Mouse (Mus musculus) R1 (cell line): ENCODE measurements around the gene Ank3.
A peak's percentile ranks its signal among the peaks of the same experiment; 100 is the strongest.

Experiments used
- DNase-seq: peaks from one replicate; pipeline ENCODE4 v3.0.0-alpha.2; 2018; ENCODE audit warnings: low read depth, low spot score

Ank3 gene

DNA sequence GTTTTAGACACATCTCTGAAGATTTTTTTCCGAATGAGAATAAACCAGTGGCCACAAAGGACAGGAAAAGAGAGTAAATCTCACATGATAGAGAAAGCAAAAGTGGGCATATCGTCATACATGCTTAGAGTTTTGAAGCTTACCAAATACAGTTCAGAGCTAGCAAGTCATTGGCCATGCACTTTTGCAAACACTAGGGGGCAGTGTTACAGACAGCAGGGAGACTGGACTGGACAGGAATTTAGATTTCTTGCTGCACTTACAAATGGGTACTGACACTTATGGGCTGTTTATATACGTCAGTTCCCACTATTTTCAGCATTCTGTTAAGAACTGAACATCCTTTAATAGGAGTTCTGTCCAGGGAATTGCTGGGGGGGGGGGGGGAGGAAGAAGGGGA lies 257.7 kb downstream of the Ank3 start:
- peak; percentile 70 for DNase-seq

DNA sequence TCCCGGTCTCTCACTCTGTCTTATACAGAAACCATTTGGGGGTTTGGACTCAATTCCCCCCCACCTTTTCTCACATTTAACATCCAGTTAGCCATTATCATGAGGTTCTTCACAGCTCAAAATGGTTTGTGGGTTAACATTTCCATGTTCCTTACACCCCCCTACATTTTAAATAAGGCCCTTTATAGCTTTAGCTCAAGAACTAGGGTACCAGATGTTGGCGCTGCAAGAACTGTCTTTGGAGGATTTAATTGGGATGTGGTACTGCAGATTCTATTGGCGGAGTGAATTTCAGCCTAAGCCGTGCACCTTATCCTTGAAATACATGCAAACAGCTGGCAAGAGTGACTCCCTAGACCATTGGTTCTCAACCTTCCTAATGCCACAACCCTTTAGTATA lies 261.2 kb downstream of the Ank3 start:
- DNase-seq, result no peak

DNA sequence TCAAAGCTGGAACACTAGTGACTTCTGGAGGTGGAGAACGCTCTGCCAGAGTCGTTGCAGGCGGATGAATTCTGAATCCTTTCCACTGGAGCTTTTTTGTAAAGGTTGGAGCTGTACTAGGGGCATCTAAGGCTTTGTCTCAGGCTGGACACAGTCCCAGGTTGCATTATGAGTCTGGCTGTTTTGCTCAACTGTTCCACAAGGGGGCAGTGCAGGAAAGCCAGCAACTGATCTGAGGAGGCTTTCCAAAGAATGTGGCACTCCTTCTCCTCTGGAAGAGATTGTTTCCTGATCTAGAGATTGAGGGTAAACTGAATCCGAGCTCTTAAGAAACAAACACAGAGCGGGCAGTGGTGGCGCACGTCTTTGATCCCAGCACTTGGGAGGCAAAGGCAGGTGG lies 263.8 kb downstream of the Ank3 start:
- peak; percentile 87 for DNase-seq

DNA sequence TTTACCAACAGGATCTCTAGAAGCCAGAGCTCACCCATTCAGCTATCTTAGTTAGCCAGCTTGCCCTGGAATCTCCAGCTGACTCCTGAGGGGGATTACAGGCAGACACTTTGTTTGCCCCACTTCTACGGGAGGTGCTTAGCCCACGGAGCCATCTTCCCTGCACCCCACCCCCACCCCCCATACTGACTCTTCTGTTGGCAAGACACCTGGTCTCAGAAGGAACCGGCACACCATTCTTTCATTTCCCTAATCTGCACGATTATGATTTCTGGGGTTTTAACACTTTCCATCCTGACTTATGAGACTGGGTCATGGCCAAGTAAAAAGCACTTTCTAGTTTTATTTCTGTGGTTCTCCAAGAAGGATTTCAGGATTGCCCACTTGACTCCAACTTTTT lies 268.9 kb downstream of the Ank3 start:
- DNase-seq, result no peak

DNA sequence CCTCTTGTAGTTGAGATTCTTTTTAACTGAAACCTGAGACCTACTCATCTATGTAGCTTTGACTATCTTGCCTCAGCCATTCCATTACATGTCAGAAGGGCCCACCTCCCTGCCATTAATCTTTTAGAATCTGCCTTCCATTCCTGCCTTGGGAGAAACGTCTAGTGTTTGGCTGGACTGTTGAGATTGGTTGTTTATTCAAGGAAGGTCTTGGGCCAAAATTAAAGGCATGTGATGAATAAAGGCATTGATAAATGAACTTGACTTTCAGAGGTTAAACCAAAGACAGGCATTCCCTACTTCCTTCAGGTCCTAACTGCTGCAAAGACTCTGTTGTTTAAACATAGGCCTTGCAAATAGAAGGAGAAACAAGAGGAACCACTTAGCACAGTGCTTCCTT lies 271.9 kb downstream of the Ank3 start:
- DNase-seq, result no peak

DNA sequence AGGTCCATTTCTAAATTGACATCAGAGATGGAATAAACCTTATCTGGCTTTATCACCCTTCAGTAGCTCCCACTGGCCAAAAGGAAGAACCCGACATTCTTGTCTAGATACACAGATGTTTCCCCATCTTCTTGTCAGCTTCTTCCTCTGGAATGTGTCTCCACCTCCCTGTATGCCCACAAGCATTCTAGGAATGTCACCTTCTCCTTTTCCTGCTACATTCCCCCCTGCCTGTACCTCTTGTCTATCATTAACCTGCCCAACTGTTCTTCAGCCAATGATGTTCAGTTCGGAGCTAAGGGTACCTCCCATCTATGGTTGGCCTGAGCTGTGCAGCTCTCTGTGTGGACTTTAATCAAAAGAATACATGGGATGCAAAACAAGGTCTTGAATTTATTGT lies 272.4 kb downstream of the Ank3 start:
- DNase-seq, result peak; percentile 77

DNA sequence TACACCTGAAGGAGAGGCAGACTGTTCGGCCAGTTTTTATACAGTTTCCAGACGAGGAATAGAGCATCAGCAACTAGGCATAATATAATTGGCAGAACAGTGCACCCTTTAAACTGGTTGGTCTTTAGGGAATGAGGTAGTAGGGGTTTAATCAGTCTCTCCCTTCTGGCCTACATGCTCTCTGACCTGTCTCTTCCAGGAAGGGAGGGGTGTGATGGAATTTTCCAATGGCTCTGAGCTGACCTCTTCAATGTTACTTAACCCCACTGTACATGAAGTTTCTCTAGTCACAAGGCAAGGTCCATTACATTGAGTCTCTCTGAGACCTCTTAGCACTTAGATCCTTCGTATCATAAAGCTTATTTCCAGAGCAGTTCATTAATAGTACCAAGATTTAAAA lies 272.9 kb downstream of the Ank3 start:
- DNase-seq, result no peak

DNA sequence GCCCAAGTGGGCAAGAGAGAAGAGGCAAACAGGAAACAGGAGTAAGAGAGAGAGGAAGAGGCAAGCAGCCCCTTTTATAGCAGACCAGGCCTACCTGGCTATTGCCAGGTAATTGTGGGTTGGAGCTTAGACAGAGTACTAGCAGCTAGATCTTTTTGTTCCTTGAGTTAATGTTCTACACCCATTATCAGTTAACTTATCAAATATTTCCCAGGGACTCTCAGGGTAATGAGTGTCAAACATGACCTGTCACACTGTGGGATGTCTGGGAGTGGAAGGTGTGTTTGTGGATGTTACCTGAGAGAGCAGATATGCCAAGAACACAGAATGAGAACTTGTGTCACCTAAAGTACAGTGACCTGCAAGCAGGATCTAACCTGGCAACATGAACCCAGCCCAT lies 274.0 kb downstream of the Ank3 start:
- DNase-seq, result no peak

DNA sequence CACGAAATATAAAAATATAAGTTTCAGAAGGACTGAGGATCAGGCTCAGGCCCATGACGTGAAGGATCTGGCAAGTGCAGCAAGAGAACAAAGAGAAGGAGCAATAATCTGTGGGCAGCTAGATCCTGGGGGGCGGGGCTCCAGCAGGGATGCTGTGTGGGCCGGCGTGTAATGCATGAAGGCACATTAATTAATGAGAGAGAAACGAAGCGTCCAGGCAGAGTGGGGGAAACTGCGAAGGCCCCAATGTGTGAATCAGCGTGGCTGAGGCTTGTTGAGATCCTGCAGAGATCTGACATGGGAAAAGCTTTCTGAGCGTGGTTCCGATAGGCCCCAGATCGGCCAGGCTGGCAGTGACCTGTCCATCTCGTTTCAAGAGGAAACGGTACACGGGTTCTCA lies 279.7 kb downstream of the Ank3 start:
- no peak for DNase-seq

DNA sequence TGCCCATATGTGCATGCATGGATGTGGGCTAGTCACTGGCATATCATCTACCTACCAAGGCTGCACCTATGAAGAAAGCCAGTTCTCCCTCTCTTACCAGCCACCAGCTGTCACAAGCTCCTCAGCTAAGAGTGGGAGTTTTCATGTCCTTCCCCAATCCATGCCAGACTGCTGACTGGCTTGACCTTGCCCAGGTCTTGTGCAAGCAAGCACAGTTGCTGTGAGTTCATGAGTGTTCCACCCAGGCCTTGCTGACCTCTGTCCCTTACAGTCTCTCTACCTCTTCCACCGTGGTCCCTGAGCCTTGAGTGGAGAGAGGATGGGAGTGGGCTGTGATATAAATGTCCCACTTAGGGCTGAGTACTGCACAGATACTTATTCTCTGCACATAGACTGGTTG lies 287.8 kb downstream of the Ank3 start:
- DNase-seq, result no peak

DNA sequence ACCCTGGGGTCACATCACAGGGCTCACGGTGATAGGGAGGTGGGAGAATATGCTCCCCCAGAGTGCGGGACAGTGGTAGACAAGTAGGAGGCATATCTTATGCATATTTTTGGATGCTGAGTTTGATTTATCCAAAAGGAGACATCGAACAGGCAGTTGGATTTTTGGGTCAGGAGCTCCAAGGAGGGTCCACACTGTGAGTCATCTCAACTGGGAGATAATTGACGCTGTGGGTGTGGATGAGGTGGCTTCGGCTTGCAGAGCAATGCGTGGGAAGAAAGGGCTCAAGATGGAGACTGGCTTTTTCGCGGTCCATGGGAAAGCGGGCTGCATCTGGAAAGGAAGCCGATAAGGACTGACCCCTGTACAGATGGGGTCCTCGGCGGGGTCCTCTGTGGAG lies 290.5 kb downstream of the Ank3 start:
- no peak for DNase-seq

DNA sequence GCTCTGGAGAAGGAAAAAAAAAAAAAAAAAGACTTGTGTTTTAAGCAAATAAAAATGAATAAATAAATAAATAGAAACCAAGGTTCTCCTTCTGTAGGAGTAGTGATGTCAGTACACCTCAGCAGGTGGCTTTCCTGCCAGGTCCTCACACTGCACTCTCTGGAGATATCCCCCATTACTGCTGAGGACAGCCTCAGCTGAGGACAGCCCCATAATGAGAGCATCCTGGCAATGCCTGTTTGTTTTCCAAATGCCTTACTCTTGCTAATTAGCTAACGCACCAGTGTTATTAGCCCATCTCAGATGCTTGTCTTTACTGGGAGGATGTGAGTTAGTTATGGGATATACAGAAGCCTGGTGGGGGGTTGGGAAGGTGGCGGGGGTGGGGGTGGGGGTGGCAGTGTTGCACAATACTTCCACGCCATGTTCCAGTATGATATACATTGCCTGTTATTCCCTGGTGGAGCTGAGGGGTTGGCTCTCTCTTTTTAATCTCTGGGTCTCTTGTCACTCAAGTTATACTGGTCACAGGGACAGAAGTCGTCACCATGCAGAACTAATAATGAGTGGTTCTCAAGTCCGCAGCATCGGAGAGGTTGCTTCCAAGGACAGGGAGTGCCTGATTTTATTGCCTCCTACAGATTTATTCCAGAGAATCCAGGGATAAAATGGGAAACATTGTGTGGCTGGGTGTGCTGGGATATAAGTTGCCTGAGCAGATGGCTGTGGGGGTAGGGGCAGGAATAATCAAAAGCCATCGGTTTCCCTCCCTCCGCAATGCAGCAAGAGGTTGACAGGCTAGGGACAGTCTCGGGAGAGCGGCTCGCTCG lies 291.8 kb downstream of the Ank3 start:
- no peak for DNase-seq

DNA sequence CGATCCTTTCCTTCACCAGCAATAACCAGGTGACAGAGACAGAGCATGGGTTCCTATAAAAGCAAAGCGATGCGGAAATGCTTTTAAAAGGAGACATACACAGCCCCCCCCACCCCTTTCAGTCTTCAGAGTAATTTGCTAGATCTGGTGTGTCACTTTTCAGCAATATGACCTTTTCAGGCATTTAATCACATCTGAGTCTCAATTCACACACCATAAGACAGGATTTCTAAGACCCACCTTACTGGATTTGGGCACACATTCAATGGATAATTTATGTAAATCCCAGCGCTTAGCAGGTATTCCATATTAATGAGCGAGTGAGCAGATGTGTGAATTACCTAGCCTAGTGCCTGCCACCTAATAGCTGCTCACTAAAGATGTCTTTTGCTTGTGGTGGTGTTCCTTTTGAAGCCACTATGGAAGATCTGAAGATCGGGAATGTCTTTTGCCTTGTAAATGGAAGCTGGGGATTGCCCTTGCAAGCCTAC lies 292.4 kb downstream of the Ank3 start:
- DNase-seq, result no peak

DNA sequence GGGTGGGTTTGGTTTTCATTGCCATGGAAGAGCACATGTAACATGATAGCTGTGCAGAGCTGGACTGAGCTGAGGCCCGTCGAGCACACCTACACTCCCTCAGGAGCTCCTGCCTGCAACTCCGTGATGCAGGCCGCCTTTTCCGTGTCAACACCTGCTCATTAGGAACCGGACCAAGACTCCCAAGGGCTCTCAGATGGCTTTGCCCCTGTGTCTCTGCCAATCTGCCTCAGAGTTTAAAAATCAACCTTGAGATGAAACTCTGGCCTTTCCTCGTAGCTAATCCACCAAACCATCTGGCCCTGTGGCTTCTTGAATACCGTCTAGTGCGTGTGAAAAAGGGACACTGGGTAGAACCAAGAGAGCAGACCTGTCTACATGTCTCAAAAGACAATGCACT lies 297.4 kb downstream of the Ank3 start:
- no peak for DNase-seq

DNA sequence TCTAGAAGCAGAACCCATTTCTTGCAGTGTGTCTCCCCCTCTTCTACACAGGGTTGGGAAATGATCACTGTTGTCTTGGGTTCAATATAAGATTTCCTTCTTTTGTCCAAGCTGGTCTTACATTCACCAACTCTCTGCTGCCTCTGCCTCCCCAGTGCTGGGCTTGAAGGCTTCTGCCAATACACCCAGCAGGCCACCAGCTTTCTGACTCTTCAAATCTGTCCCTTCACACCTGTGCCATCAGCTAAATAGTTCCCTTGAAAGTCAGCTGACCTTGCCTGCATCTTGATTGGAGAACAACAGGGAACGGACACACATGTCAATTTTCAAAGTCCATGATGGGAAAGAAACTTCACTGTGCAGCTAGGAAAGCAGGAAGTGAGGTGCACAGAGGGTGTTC lies 300.1 kb downstream of the Ank3 start:
- no peak for DNase-seq

DNA sequence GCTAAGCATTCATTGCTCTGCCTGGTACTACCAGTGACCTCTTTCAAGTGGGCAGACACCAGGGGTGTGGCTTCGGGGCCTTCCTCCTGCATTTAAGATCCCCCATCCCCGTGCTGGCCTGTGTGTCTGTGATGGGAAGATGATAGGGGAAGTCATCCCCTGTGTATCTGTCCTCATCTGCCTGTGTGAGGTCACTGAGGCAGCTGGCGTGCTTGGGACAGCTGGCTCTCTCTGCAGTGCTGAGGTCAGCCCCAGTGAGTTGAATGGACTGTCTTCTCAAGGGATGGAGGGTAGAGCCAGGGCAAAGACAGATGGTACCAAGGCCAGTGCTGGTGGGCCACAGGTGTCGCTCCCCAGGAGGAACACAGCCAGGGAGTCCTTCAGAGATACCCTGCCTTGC lies 302.7 kb downstream of the Ank3 start:
- DNase-seq, result no peak

DNA sequence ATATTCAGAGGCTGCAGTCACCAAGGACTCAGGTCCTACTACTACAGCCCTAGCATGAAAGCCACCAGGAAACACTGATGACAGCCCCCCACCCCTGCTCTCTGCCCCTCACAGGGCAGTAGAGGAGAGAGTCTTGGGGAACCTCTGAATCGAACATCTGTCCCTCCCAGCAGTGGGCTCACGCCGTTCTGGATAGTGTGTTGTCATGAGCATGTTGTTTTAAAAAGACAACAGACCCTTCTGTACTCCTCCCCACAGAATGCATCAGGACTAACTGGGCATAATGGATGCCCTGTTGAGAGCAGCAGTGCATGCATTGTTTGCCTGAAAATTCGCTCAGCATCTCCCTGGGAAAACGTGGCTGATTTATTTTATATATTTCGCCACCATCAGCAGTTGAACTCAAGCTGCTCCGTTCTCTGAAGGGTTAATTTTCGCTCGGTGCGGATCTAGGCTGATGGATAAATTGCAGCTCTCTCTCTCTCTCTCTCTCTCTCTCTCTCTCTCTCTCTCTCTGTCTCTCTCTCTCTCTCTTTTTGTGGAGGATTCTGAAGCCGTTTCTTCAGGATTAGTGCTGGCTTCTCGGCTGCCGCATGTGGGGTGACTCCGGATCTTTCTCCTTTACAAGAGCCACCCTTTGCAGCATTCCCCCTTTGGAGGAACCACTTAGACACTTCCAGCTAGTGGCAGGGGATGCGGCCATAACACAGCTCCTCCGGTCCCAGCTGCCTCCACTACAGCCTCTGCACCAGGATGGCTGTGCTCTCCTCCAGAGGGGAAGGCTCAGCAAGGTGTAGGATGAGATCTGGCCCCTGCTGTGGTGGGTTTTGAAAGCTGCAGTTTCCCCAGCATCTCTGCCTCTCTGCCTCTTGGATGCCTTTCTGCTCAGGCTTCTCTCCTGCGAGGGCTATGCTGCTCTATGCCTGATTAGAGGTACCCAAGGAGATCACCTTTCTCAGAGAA lies 307.5 kb downstream of the Ank3 start:
- DNase-seq, result peak; percentile 10

DNA sequence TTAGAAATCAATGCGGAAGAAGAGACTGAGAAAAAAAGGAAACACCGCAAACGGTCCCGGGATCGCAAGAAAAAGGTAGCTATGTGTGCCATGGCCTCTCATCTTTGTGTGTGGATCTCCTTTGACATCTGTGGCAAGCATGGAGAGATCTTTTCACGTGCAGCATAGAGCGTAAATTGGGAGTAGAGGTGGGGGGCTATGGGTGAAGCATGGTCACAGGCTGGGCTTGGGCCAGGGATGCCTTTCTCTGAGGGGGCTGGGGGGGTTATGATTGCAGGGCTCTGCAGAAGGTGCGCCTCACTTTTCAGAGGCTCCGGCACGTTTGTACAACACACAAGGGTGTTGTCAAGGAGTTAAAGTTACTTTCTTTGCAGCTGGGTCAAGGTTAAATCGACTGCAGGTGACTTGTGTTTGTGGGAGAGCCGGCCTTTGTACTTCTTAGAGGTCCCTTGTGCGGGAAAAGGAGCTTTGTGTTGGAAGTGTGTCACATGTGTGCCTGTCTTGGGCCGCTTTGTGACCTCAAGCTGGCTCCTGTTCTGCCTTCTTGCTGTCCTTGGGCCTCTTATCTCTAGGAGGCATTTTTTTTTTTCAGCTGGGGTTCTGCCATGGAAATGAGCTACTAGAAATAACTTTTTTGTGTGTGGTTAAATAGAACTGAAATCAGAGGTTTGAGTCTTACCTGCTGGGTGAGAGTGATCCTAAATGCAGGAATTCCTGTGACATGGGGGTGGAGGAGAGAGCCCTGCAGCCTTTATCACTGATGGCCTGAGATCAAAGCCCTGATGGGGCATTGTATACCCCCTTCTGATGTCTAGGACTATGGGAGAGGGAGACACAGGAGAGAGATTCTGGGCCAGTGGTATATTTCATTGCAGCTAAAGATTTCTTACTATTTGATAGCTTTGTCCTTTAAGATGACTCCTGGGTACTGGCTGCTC lies 308.5 kb downstream of the Ank3 start:
- DNase-seq, result peak; percentile 14

DNA sequence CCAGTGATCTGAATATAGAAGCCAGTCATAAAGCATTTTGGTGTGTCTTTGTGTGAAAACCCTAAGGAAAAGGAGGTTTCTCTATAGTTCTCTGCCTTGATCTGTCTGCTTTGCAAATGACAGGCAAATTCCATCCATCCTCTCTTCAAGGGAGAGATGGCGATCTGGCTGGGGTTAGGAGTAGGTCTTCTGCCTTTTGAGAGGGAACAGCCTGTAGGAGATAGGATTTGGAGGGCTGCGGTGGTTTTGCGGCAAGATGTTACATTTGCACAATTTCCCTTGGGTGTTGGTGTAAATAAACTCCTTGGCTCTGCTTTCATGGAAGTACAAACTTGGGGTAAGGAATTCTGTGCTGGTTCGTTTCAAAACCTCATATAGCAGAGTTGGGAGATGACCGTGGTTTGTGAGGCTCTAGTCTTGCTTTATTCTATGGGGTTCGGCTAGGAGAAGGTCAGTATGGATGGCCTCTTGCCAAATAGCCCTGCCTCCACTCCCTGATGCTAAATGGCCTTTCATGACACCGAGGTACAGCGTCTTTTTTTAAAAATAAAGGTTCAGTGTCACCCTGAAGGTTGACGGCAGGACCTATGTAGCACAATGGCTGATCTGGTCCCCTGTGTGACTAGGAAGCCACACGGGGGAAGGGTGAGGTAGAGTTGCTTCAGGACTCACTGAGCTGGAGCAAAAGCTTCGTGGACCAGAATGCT lies 309.4 kb downstream of the Ank3 start:
- DNase-seq, result no peak

DNA sequence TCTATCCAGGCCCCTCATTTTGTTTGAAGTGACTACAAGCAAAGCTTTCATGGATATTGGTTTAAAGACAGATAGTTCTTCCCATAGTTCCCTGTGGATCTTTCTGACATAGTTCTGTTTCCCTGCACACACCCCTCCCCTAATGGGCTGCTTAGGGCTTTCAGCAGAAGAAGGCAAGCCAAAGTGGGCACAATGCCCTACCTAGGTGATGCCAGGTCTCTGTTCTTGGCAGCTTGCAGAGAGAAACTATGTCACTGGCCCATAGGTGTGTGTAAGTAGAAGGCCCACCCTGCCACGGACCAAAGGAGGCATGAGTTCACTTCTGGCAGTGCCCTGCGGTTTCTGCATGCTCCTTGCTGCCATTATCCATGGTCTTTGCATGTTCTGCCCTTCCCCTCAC lies 311.1 kb downstream of the Ank3 start:
- DNase-seq, result no peak

DNA sequence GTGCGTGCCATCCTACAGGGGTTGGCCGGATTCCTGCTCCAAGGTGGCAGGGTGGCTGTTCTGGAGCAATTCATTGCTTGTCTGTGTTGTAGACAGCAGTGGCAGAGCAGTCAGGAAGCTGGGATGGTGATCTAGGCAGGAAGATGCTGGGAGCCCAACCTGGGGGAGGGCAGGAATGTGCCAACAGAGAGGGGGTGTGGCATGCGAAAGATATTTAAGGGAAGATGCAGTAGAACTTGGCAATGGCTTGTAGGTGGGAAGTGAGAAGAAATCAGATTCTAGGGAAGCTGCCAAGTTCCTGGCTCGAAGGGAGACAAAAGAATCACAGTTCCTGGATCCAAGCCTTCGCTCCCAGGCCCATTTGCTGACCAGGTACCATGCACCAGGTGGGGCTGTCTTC lies 312.2 kb downstream of the Ank3 start:
- DNase-seq, result no peak
